Mouse (Mus musculus): ENCODE data around the gene Tsga10. TPM values are rescaled to one million over a fixed set of nuclear protein-coding genes. Genes with fewer than 3 reads are reported as not detected.
"Not testable (repeated sequence)": the region's sequence is repeated elsewhere in the genome, so short reads cannot be mapped to it uniquely, and the experiment has no call there.

Gene Tsga10
- total RNA-seq, 2 experiments from 2014 or later: 4.7 to 5.4 TPM

- DNase-seq (ENCODE audit: low spot score in 2 of 2): peak; percentile 52 to 62
Measured at GRCm38 (mm10) chr1:37719761-37720640, 146.2 kb downstream of the Tsga10 start, which contains the start of gene 2010300C02Rik. Gene 2010300C02Rik, minus strand, starts transcription at chr1:37720085.

GRCm38 (mm10) chr1:37719030-37719723 is 147.1 kb downstream of the Tsga10 start:
- DNase-seq (ENCODE audit: low spot score in 2 of 2): no peak

GRCm38 (mm10) chr1:37718516-37718915 is 147.7 kb downstream of the Tsga10 start:
- no peak for DNase-seq (ENCODE audit: low spot score in 2 of 2)

- DNase-seq (ENCODE audit: low spot score in 2 of 2): no peak
Measured at GRCm38 (mm10) chr1:37717415-37718195, 148.6 kb downstream of the Tsga10 start.

DNA sequence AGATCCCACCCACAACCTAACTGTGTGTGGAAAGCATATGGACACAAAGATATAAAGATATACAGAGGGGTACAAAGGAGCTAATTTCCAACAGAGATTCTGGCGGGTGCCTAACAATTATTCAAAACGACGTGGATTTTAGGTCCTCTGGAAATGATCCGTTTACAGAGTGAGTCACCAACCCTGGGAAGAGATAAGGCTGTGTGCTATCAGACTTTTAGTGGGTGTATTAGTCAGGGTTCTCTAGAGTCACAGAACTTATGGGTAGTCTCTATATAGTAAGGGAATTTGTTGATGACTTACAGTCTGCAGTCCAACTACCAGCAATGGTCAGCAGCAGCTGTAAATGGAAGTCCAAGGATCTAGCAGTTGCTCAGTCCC is 153.9 kb downstream of the Tsga10 start:
- DNase-seq (ENCODE audit: low spot score in 2 of 2): not testable (repeated sequence)

GRCm38 (mm10) chr1:37711596-37712356 is 154.5 kb downstream of the Tsga10 start:
- DNase-seq (ENCODE audit: low spot score in 2 of 2): no peak

- no peak for DNase-seq (ENCODE audit: low spot score in 2 of 2)
Measured at GRCm38 (mm10) chr1:37711082-37711481, 155.1 kb downstream of the Tsga10 start.

GRCm38 (mm10) chr1:37709736-37710135 is 156.5 kb downstream of the Tsga10 start:
- DNase-seq (ENCODE audit: low spot score in 2 of 2): no peak

DNA sequence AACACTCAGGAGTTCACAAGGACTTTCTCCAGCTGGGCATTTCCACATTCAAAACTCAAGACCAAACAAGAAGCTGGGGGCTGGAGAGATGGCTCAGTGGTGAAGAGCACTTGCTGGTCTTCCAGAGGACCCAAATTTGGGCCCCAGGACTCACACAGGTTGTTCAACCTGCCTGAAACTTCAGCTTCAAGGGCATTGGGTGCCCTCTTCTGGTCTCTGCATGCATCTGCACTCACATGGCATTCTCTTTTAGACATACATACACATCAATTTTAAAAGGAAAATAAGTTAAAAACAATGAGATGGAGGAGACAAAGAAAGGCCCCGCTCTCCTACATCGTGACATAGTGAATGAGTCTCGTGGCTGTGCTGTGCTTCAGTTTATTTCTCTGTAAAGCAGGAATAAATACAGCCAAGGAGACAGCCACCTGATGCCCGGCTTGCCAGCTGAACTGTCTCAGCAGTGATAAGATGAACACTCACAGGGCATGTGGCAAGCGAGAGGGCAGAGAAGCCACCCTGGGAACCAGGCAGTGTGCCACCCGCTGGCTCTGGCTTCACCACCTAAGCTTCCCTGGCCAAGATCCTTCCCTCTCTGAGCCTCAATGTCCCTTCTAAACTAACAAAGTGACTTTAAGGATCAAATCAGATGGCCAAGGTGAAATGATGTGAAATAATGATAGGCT is 157.8 kb downstream of the Tsga10 start:
- DNase-seq (ENCODE audit: low spot score in 2 of 2): no peak

Other genes starting within 250 kb of the Tsga10 start
- under 1 TPM; 0.59 to 0.65 TPM for gene 2010300C02Rik, start 146.3 kb downstream of the Tsga10 start, total RNA-seq (2021)
- gene Lipt1, start 5.3 kb upstream of the Tsga10 start, total RNA-seq (2021): 1 to 10 TPM; 6.8 to 7.4 TPM
- 1 to 10 TPM; 7.1 to 7.6 TPM for gene Mitd1, start 24.0 kb upstream of the Tsga10 start, total RNA-seq (2021)
- gene Mrpl30, start 24.0 kb upstream of the Tsga10 start, total RNA-seq (2021): 100 to 1,000 TPM; 233 to 247 TPM
- gene Lyg2, start 50.1 kb upstream of the Tsga10 start, total RNA-seq (2021): not detected
- gene Lyg1, start 91.3 kb upstream of the Tsga10 start, total RNA-seq (2021): not detected
- gene Txndc9, start 131.5 kb upstream of the Tsga10 start, total RNA-seq (2021): 10 to 100 TPM; 60.7 to 61.4 TPM
- 10 to 100 TPM; 36.4 to 37.3 TPM for gene Eif5b, start 131.6 kb upstream of the Tsga10 start, total RNA-seq (2021)